Mouse (Mus musculus): ENCODE measurements around the gene Atg7.

DNA sequence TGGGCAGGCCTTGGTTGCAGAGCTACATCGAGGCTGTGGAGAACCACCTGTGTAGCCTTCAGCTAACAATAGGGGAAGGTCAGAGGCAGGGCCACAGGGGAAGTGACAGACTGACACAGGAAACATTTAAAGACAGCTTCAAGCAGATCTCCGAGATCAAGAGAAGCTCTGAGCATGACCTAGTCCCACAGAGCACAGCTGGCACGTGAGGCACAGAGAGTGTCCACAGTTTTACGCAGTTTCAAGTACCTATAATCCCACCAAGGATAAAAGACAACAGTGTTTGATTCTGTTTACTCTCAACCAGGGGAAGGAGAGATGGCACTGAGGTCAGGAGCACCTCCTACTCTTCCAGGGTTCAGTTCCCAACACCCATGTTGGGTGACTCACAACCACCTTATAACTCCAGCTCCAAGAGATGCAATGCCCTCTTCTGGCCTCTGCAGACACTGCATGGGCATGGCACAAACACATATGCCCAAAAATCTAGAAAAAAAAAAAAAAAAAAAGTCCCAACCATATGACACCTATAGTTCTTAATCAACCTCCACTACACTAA, 251.7 kb downstream of the Atg7 start:
- no peak for TF ChIP-seq CTCF (IDR thresholded peaks at IDR 0.05; ENCODE audit: extremely low read depth, insufficient read length, insufficient replicate concordance, low read depth, low read length)
- no peak for TF ChIP-seq POLR2A (IDR thresholded peaks at IDR 0.05; ENCODE audit: low read depth, low read length)

All from small intestine, adult 2 months (tissue).